Mouse (Mus musculus): ENCODE results near the gene Gabbr2.

- TF ChIP-seq CTCF (IDR thresholded peaks at IDR 0.05; ENCODE audit: control insufficient read depth, insufficient read depth, insufficient replicate concordance, low read depth, low read length) (no peak), POLR2A (IDR thresholded peaks at IDR 0.05; ENCODE audit: control insufficient read depth, low read depth, low read length) (no peak)
Measured at GRCm38 (mm10) chr4:46992827-46993473, 1.3 kb upstream of the Gabbr2 start.

Measured in testis, adult 2 months (tissue).